In the genomic region with DNA sequence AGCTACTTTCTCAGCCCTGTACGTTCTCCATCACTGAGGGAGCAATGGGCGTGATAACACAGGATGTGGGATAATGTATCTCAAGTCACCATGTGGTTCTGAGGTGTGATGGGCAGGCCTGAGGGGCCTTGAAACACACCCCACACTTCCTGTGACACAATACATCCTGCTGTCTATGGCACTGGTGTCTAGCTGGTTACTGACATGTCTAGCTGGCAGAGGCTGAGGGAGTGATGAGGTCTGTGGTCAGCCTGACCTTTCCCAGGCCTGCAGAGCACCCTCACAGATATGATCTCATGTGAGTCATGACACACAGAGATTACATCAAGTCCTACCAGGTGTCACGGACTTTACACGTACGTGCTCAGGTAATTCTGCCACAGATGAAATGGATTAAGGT, we compare ENCODE assay signal across 18 mouse cellular contexts.
DNase-seq lines count a peak whose midpoint lies in the region; ATAC-seq and TF ChIP-seq lines count a peak whose summit lies in the region.
"Had no signal": no experiment of that assay in that cellular context is flagged by ENCODE, and none has a peak within 500 bp of the region (broad histone marks: within the 10 kb centered on the region; RNA-seq: fewer than 3 reads in every experiment).

No protein-coding gene starts in this region.

- H3K27me3 ChIP-seq in lung, postnatal 0 days (replicated peaks; ENCODE audit: insufficient read depth, low read length), result no peaks in the 10 kb centered on the region
- no peaks in the 10 kb centered on the region for H3K27me3 ChIP-seq in MEL (ENCODE audit: control insufficient read depth in 1 of 2, insufficient read depth in 2 of 2, low read length in 2 of 2)
- H3K27me3 ChIP-seq in intestine, embryonic 16.5 days (replicated peaks; ENCODE audit: control insufficient read depth, insufficient read depth, low read length), result no peaks in the 10 kb centered on the region
- H3K27me3 ChIP-seq in forebrain, embryonic 12.5 days, result 0 out of 2 replicates have a peak, but pooled peaks cover 8% of the 10 kb centered on the region
- H3K27me3 ChIP-seq: embryonic facial prominence, embryonic 13.5 days; hindbrain, embryonic 12.5 days; liver, embryonic 13.5 days; midbrain, embryonic 13.5 days had no signal

- H3K36me3 ChIP-seq in lung, postnatal 0 days (ENCODE audit: insufficient read depth, low read length), result no peaks in the 10 kb centered on the region
- H3K36me3 ChIP-seq in MEL (ENCODE audit: control insufficient read depth in 1 of 2, insufficient read depth in 2 of 2, low read length in 2 of 2), result peaks cover 0 to 10% of the 10 kb centered on the region in 2 experiments; a peak in 2 of 4 replicates
- no peaks in the 10 kb centered on the region for H3K36me3 ChIP-seq in intestine, embryonic 16.5 days (ENCODE audit: control insufficient read depth, insufficient read depth, low read length)
- no peaks in the 10 kb centered on the region for H3K36me3 ChIP-seq in forebrain, embryonic 12.5 days (replicated peaks)
- H3K36me3 ChIP-seq: embryonic facial prominence, embryonic 13.5 days; forebrain, embryonic 10.5 days; liver, embryonic 13.5 days had no signal

- H3K79me2 ChIP-seq in MEL (ENCODE audit: control insufficient read depth, insufficient read depth, low read length, poor library complexity), result no peaks in the 10 kb centered on the region

- 82% methylated on average over 5 of the region's 5 CpGs for WGBS in lung, postnatal 0 days
- WGBS in intestine, embryonic 16.5 days, result 91% methylated on average over 5 of the region's 5 CpGs
- 80% methylated on average over 5 of the region's 5 CpGs for WGBS in forebrain, embryonic 12.5 days

- TF ChIP-seq EP300 in lung, postnatal 0 days (IDR thresholded peaks at IDR 0.05), result no peak
- peak; percentile 43 to 66 for TF ChIP-seq EP300 in MEL (IDR thresholded peaks at IDR 0.05; ENCODE audit: low read depth in 1 of 2, low read length in 2 of 2)

- no peak for TF ChIP-seq CTCF in lung, postnatal 0 days (IDR thresholded peaks at IDR 0.05)
- TF ChIP-seq CTCF in MEL (IDR thresholded peaks at IDR 0.05 in 2 of 3, conservative IDR thresholded peaks at IDR 0.05 in 1 of 3; ENCODE audit: control insufficient read depth in 1 of 3, insufficient read depth in 1 of 3, low read depth in 2 of 3, low read length in 3 of 3, poor library complexity in 1 of 3, severe bottlenecking in 1 of 3), result no peak

- H3K27ac ChIP-seq in lung, postnatal 0 days (ENCODE audit: low read length), result no peak overlapping the region
- no peak overlapping the region; the same call in 1 of the 2 replicates for H3K27ac ChIP-seq in MEL (ENCODE audit: control insufficient read depth, low read depth, low read length)
- no peak overlapping the region for H3K27ac ChIP-seq in intestine, embryonic 16.5 days (ENCODE audit: low read length)
- H3K27ac ChIP-seq in forebrain, embryonic 12.5 days, result no peak overlapping the region
- H3K27ac ChIP-seq: embryonic facial prominence, embryonic 13.5 days; forebrain, embryonic 10.5 days; hindbrain, embryonic 12.5 days; liver, embryonic 13.5 days; midbrain, embryonic 13.5 days had no signal

- no peak overlapping the region for H3K9ac ChIP-seq in lung, postnatal 0 days (replicated peaks; ENCODE audit: low read depth)
- no peak overlapping the region for H3K9ac ChIP-seq in MEL (ENCODE audit: control insufficient read depth, low read depth, low read length, poor library complexity, severe bottlenecking)
- no peak overlapping the region for H3K9ac ChIP-seq in intestine, embryonic 16.5 days (ENCODE audit: low read depth, low read length)
- no peak overlapping the region for H3K9ac ChIP-seq in forebrain, embryonic 12.5 days
- H3K9ac ChIP-seq: embryonic facial prominence, embryonic 13.5 days; hindbrain, embryonic 12.5 days; liver, embryonic 13.5 days; midbrain, embryonic 13.5 days had no signal

- ATAC-seq in lung, postnatal 0 days, result no peak
- ATAC-seq in megakaryocyte, adult 5-6 weeks (ENCODE audit: poor library complexity, severe bottlenecking), result peak; percentile 95
- ATAC-seq in intestine, embryonic 16.5 days, result no peak
- ATAC-seq in forebrain, embryonic 12.5 days (ENCODE audit: low FRiP score), result no peak
- ATAC-seq: midbrain, embryonic 13.5 days had no signal

- H3K4me3 ChIP-seq in lung, postnatal 0 days (ENCODE audit: low read depth, low read length), result no peak overlapping the region
- H3K4me3 ChIP-seq in MEL (ENCODE audit: control insufficient read depth in 1 of 2, insufficient read depth in 1 of 2, low read depth in 2 of 2, low read length in 2 of 2), result no peak overlapping the region
- no peak overlapping the region for H3K4me3 ChIP-seq in intestine, embryonic 16.5 days (ENCODE audit: low read length)
- H3K4me3 ChIP-seq in forebrain, embryonic 12.5 days (replicated peaks), result no peak overlapping the region
- H3K4me3 ChIP-seq: embryonic facial prominence, embryonic 13.5 days; forebrain, embryonic 10.5 days; hindbrain, embryonic 12.5 days; liver, embryonic 13.5 days; midbrain, embryonic 13.5 days had no signal

- H3K9me3 ChIP-seq in lung, postnatal 0 days (ENCODE audit: low read length), result no peaks in the 10 kb centered on the region
- H3K9me3 ChIP-seq in MEL (replicated peaks; ENCODE audit: insufficient read depth, low read length), result no peaks in the 10 kb centered on the region
- no peaks in the 10 kb centered on the region for H3K9me3 ChIP-seq in intestine, embryonic 16.5 days (ENCODE audit: control insufficient read depth, low read length)
- no peaks in the 10 kb centered on the region for H3K9me3 ChIP-seq in forebrain, embryonic 12.5 days
- H3K9me3 ChIP-seq: hindbrain, embryonic 12.5 days; liver, embryonic 13.5 days; midbrain, embryonic 13.5 days had no signal

- peak; percentile 4 for DNase-seq in lung, postnatal 0 days (ENCODE audit: low spot score)
- DNase-seq in lung, adult 18-20 months, result no peak
- peak; percentile 57 for DNase-seq in MEL (ENCODE audit: low read depth, low spot score)
- DNase-seq in urinary bladder, postnatal 14 days (ENCODE audit: low spot score), result no peak
- DNase-seq: cerebellum, adult 11 months; gastrocnemius, postnatal 25 days; kidney, adult 11 months; kidney, postnatal 10 days; liver, embryonic 13.5 days; lung, postnatal 14 days; retina, postnatal 1 day had no signal

- no peak overlapping the region for H3K4me2 ChIP-seq in lung, postnatal 0 days (replicated peaks; ENCODE audit: low read depth, low read length)
- no peak overlapping the region for H3K4me2 ChIP-seq in intestine, embryonic 16.5 days (ENCODE audit: low read depth, low read length)
- H3K4me2 ChIP-seq in forebrain, embryonic 12.5 days, result no peak overlapping the region
- H3K4me2 ChIP-seq: embryonic facial prominence, embryonic 13.5 days; hindbrain, embryonic 12.5 days; liver, embryonic 13.5 days; midbrain, embryonic 13.5 days had no signal

- TF ChIP-seq RAD21 in MEL (IDR thresholded peaks at IDR 0.05; ENCODE audit: low read depth, low read length), result no peak

- no peak for TF ChIP-seq POLR2A in MEL (IDR thresholded peaks at IDR 0.05; ENCODE audit: control insufficient read depth in 1 of 2, insufficient read depth in 1 of 2, low read depth in 1 of 2, low read length in 2 of 2, poor library complexity in 1 of 2)

- peaks cover 3% of the 10 kb centered on the region; the same call in 1 of the 2 replicates for H3K4me1 ChIP-seq in lung, postnatal 0 days (ENCODE audit: insufficient read depth, low read depth, low read length)
- peaks cover 11 to 32% of the 10 kb centered on the region in 2 experiments for H3K4me1 ChIP-seq in MEL (ENCODE audit: control insufficient read depth in 1 of 2, insufficient read depth in 2 of 2, low read length in 2 of 2)
- H3K4me1 ChIP-seq in intestine, embryonic 16.5 days (ENCODE audit: control insufficient read depth, insufficient read depth, low read length), result no peaks in the 10 kb centered on the region
- H3K4me1 ChIP-seq in forebrain, embryonic 12.5 days, result no peaks in the 10 kb centered on the region
- H3K4me1 ChIP-seq: embryonic facial prominence, embryonic 13.5 days; hindbrain, embryonic 12.5 days; liver, embryonic 13.5 days; midbrain, embryonic 13.5 days had no signal

TF ChIP-seq in MEL, 35 proteins besides CTCF, POLR2A, EP300 and RAD21:
- TF ChIP-seq ELF1 (IDR thresholded peaks at IDR 0.05; ENCODE audit: low read depth, low read length), result no peak
- TF ChIP-seq TAL1 (IDR thresholded peaks at IDR 0.05; ENCODE audit: low read length), result peak; percentile 35
- no peak for TF ChIP-seq NELFE (IDR thresholded peaks at IDR 0.05; ENCODE audit: low read depth, low read length)
- peak; percentile 62; the same call in 1 of the 2 replicates for TF ChIP-seq MAX (IDR thresholded peaks at IDR 0.05; ENCODE audit: low read length)
- no peak for TF ChIP-seq MAZ (IDR thresholded peaks at IDR 0.05; ENCODE audit: low read depth, low read length)
- TF ChIP-seq USF2 (IDR thresholded peaks at IDR 0.05; ENCODE audit: borderline replicate concordance in 1 of 2, insufficient read depth in 1 of 2, low read depth in 1 of 2, low read length in 2 of 2), result no peak
- no peak for TF ChIP-seq CHD1 (IDR thresholded peaks at IDR 0.05; ENCODE audit: low read depth, low read length)
- peak; percentile 51 for TF ChIP-seq TCF12 (IDR thresholded peaks at IDR 0.05; ENCODE audit: low read depth, low read length)
- peak; percentile 8; the same call in 1 of the 2 replicates for TF ChIP-seq ETS1 (IDR thresholded peaks at IDR 0.05; ENCODE audit: low read depth, low read length)
- 0 out of 2 replicates have a peak, but pooled peaks have one; percentile 37 for TF ChIP-seq SIN3A (IDR thresholded peaks at IDR 0.05; ENCODE audit: low read length)
- TF ChIP-seq MYC (IDR thresholded peaks at IDR 0.05; ENCODE audit: low read depth, low read length), result 0 out of 2 replicates have a peak, but pooled peaks have one; percentile 22
- no peak for TF ChIP-seq MYB (IDR thresholded peaks at IDR 0.05; ENCODE audit: low read depth, low read length)
- no peak for TF ChIP-seq ZC3H11A (IDR thresholded peaks at IDR 0.05; ENCODE audit: low read depth, low read length)

Comparison
In these comparisons a context has a peak if more than half of its experiments do, and no peak if none do; other contexts are left out.
1. DNase-seq: peak in lung, postnatal 0 days (single experiment) and MEL (single experiment); none in lung, adult 18-20 months (0 of 2) and urinary bladder, postnatal 14 days (single experiment).